Mouse (Mus musculus): ENCODE data around the gene Srrm3. TPM values are rescaled to one million over a fixed set of nuclear protein-coding genes. Genes with fewer than 3 reads are reported as not detected.

Srrm3 gene
- polyA plus RNA-seq, 2 experiments = 0.12 to 0.55 TPM

- H3K4me1 ChIP-seq (ENCODE audit: control insufficient read depth, insufficient read depth, low read length) = peaks cover 17% of the 10 kb centered on the region
- DNase-seq (ENCODE audit: low spot score) (no peak), ATAC-seq (ENCODE audit: low FRiP score, low read depth) (no peak)
- no peak overlapping the region for H3K27ac ChIP-seq (replicated peaks; ENCODE audit: low read depth, low read length)
- no peaks in the 10 kb centered on the region for H3K9me3 ChIP-seq (ENCODE audit: control insufficient read depth, low read length)
- H3K4me2 ChIP-seq (replicated peaks; ENCODE audit: low read depth, low read length, severe bottlenecking) = no peak overlapping the region
- 85% methylated on average over 4 of the region's 4 CpGs for WGBS
- H3K9ac ChIP-seq (ENCODE audit: low read depth, low read length, severe bottlenecking) = no peak overlapping the region; the same call in 1 of the 2 replicates
- no peak overlapping the region for H3K4me3 ChIP-seq (replicated peaks; ENCODE audit: low read length)
- H3K36me3 ChIP-seq (ENCODE audit: control insufficient read depth, insufficient read depth, low read length) = peaks cover under 1% of the 10 kb centered on the region; the same call in 1 of the 2 replicates
- TF ChIP-seq POLR2A (IDR thresholded peaks at IDR 0.05; ENCODE audit: borderline replicate concordance, extremely low read depth, insufficient read depth, insufficient read length) = no peak
- no peaks in the 10 kb centered on the region for H3K27me3 ChIP-seq (ENCODE audit: control insufficient read depth, insufficient read depth, low read length)
Measured at GRCm38 (mm10) chr5:135776546-135776945, 30.1 kb upstream of the Srrm3 start.

GRCm38 (mm10) chr5:135777796-135778470, 28.8 kb upstream of the Srrm3 start, which contains the start of gene Styxl1:
Gene Styxl1 (minus strand): TSS chr5:135778385.
- peak; percentile 55; the same call in 1 of the 2 replicates for TF ChIP-seq POLR2A (IDR thresholded peaks at IDR 0.05; ENCODE audit: borderline replicate concordance, extremely low read depth, insufficient read depth, insufficient read length)
- H3K4me2 ChIP-seq (replicated peaks; ENCODE audit: low read depth, low read length, severe bottlenecking) = peak within 1 kb of the TSS; percentile 85
- ATAC-seq (ENCODE audit: low FRiP score, low read depth) (peak; percentile 10), DNase-seq (ENCODE audit: low spot score) (peak; percentile 42)
- peak within 1 kb of the TSS; percentile 84 for H3K27ac ChIP-seq (replicated peaks; ENCODE audit: low read depth, low read length)
- H3K27me3 ChIP-seq (ENCODE audit: control insufficient read depth, insufficient read depth, low read length) = no peaks in the 10 kb centered on the region
- no peaks in the 10 kb centered on the region for H3K9me3 ChIP-seq (ENCODE audit: control insufficient read depth, low read length)
- H3K4me1 ChIP-seq (ENCODE audit: control insufficient read depth, insufficient read depth, low read length) = peaks cover 17% of the 10 kb centered on the region
- under 1% methylated on average over 34 of the region's 45 CpGs for WGBS
- H3K9ac ChIP-seq (ENCODE audit: low read depth, low read length, severe bottlenecking) = peak within 1 kb of the TSS; percentile 93
- peak within 1 kb of the TSS; percentile 76 for H3K4me3 ChIP-seq (replicated peaks; ENCODE audit: low read length)
- H3K36me3 ChIP-seq (ENCODE audit: control insufficient read depth, insufficient read depth, low read length) = peaks cover 12% of the 10 kb centered on the region

GRCm38 (mm10) chr5:135778471-135779445, 27.9 kb upstream of the Srrm3 start, which contains the start of gene Mdh2:
Gene Mdh2 (plus strand): TSS chr5:135778480.
- peak within 1 kb of the TSS; percentile 84 for H3K27ac ChIP-seq (replicated peaks; ENCODE audit: low read depth, low read length)
- H3K4me2 ChIP-seq (replicated peaks; ENCODE audit: low read depth, low read length, severe bottlenecking) = peak within 1 kb of the TSS; percentile 85
- peaks cover 21% of the 10 kb centered on the region for H3K36me3 ChIP-seq (ENCODE audit: control insufficient read depth, insufficient read depth, low read length)
- peak; percentile 100 for DNase-seq (ENCODE audit: low spot score)
- peaks cover 17% of the 10 kb centered on the region for H3K4me1 ChIP-seq (ENCODE audit: control insufficient read depth, insufficient read depth, low read length)
- WGBS = 1% methylated on average over 56 of the region's 70 CpGs
- no peaks in the 10 kb centered on the region for H3K27me3 ChIP-seq (ENCODE audit: control insufficient read depth, insufficient read depth, low read length)
- TF ChIP-seq POLR2A (IDR thresholded peaks at IDR 0.05; ENCODE audit: borderline replicate concordance, extremely low read depth, insufficient read depth, insufficient read length) = peak; percentile 76; the same call in 1 of the 2 replicates
- no peaks in the 10 kb centered on the region for H3K9me3 ChIP-seq (ENCODE audit: control insufficient read depth, low read length)
- peak within 1 kb of the TSS; percentile 93 for H3K9ac ChIP-seq (ENCODE audit: low read depth, low read length, severe bottlenecking)
- H3K4me3 ChIP-seq (replicated peaks; ENCODE audit: low read length) = peak within 1 kb of the TSS; percentile 76
- ATAC-seq (ENCODE audit: low FRiP score, low read depth) = peak; percentile 98

- Histone ChIP-seq H3K4me2 (replicated peaks; ENCODE audit: low read depth, low read length, severe bottlenecking) (peak overlapping the region; percentile 85; the same call in 1 of the 2 replicates), H3K27ac (replicated peaks; ENCODE audit: low read depth, low read length) (no peak overlapping the region), H3K27me3 (ENCODE audit: control insufficient read depth, insufficient read depth, low read length) (no peaks in the 10 kb centered on the region), H3K9ac (ENCODE audit: low read depth, low read length, severe bottlenecking) (0 out of 2 replicates have a peak overlapping the region, but pooled peaks have one; percentile 93), H3K4me1 (ENCODE audit: control insufficient read depth, insufficient read depth, low read length) (peaks cover 17% of the 10 kb centered on the region), H3K36me3 (ENCODE audit: control insufficient read depth, insufficient read depth, low read length) (peaks cover 36% of the 10 kb centered on the region), H3K4me3 (replicated peaks; ENCODE audit: low read length) (no peak overlapping the region), H3K9me3 (ENCODE audit: control insufficient read depth, low read length) (no peaks in the 10 kb centered on the region)
- ATAC-seq (ENCODE audit: low FRiP score, low read depth) (no peak), DNase-seq (ENCODE audit: low spot score) (no peak)
- TF ChIP-seq POLR2A (IDR thresholded peaks at IDR 0.05; ENCODE audit: borderline replicate concordance, extremely low read depth, insufficient read depth, insufficient read length) = no peak
- WGBS = 89% methylated on average over 8 of the region's 8 CpGs
Measured at GRCm38 (mm10) chr5:135780331-135780730, 26.4 kb upstream of the Srrm3 start.

- 91% methylated on average over 4 of the region's 4 CpGs for WGBS
- DNase-seq (ENCODE audit: low spot score) = no peak
- Histone ChIP-seq H3K27me3 (ENCODE audit: control insufficient read depth, insufficient read depth, low read length) (no peaks in the 10 kb centered on the region), H3K27ac (replicated peaks; ENCODE audit: low read depth, low read length) (no peak overlapping the region), H3K4me1 (ENCODE audit: control insufficient read depth, insufficient read depth, low read length) (peaks cover 12% of the 10 kb centered on the region), H3K4me2 (replicated peaks; ENCODE audit: low read depth, low read length, severe bottlenecking) (no peak overlapping the region), H3K9ac (ENCODE audit: low read depth, low read length, severe bottlenecking) (no peak overlapping the region), H3K4me3 (replicated peaks; ENCODE audit: low read length) (no peak overlapping the region), H3K36me3 (ENCODE audit: control insufficient read depth, insufficient read depth, low read length) (peaks cover 62% of the 10 kb centered on the region), H3K9me3 (ENCODE audit: control insufficient read depth, low read length) (no peaks in the 10 kb centered on the region)
- ATAC-seq (ENCODE audit: low FRiP score, low read depth) = no peak
- no peak for TF ChIP-seq POLR2A (IDR thresholded peaks at IDR 0.05; ENCODE audit: borderline replicate concordance, extremely low read depth, insufficient read depth, insufficient read length)
Measured at GRCm38 (mm10) chr5:135782901-135783300, 23.8 kb upstream of the Srrm3 start.
